Mouse (Mus musculus) liver, embryonic 14 days (tissue): ENCODE data around the gene Cst7. TPM values are rescaled to one million over a fixed set of nuclear protein-coding genes. Genes with fewer than 3 reads are reported as not detected.

ENCODE experiments used
- polyA plus RNA-seq: library from polyadenylated mRNA; depleted of rRNA; stranded (reverse); fragments of >200 nt; gene quantifications from 2 replicates; pipeline ENCODE4 v1.2.3, GENCODE M21; 2012; rRNA removed

Cst7 gene
- polyA plus RNA-seq: 2.8 and 3.9 TPM in 2 replicates

DNA sequence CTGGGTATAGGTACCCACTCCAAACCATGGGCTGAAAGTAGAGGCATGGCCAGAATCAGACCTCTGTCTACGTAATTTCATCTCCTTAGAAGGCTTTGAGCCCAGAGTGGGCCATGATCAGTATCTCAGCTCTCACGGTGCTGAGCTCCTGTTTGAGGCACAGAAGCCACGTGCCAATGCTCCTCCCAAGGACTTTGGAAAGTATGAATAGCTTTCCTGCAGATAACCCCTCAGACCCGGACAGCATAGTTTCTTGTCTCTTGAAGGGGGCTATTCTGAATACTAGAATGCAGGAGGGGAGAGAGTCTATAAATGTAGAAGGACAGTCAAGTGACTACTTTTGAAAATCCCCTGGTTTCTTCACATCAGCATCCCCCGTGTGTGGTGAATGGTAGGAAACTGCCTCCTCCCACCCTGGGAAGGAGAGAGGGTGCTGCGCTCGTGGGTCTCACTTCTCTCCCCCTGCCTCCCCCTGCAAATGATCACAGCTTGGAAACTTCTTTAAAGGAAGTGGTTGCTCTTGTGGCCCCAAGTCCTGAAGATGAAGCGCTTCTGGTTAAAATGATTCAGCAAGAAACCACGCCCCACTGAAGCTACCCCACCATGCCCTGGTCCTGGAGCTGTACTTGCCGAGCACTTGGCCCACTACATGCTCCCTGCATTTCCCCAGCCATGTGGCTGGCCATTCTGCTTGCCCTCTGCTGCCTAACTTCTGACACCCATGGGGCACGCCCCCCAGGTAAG is at the start of gene Cst7:
Cst7 (plus strand) TSS at position 569 of the 744 bp plus-strand sequence.

GRCm38 (mm10) chr2:150608087-150608799 is 38.0 kb downstream of the Cst7 start, which contains the start of gene Apmap:
Gene Apmap, minus strand, starts transcription at chr2:150608567.

Other genes starting within 250 kb of the Cst7 start
- gene Gm10130, start 246.7 kb upstream of the Cst7 start, polyA plus RNA-seq: not detected in 2 replicates
- gene 3300002I08Rik, start 207.7 kb upstream of the Cst7 start, polyA plus RNA-seq: 0.38 and 0.47 TPM in 2 replicates
- gene Zfp442, start 118.9 kb upstream of the Cst7 start, polyA plus RNA-seq: 0.14 and 0.19 TPM in 2 replicates
- gene Zfp345, start 85.3 kb upstream of the Cst7 start, polyA plus RNA-seq: 0.02 TPM in 2 replicates
- gene Apmap, start 38.2 kb downstream of the Cst7 start, polyA plus RNA-seq: 17.6 and 20.7 TPM in 2 replicates
- gene Acss1, start 98.1 kb downstream of the Cst7 start, polyA plus RNA-seq: 31.3 and 36.9 TPM in 2 replicates
- gene Vsx1, start 118.9 kb downstream of the Cst7 start, polyA plus RNA-seq: not detected in 2 replicates
- 6.6 and 7.6 TPM in 2 replicates for gene Entpd6, start 178.6 kb downstream of the Cst7 start, polyA plus RNA-seq
- gene Pygb, start 216.3 kb downstream of the Cst7 start, polyA plus RNA-seq: 11.9 and 14.0 TPM in 2 replicates